Mouse (Mus musculus): ENCODE measurements around the gene Tnfsf15. TPM values are rescaled to one million over a fixed set of nuclear protein-coding genes. Genes with fewer than 3 reads are reported as not detected.

Tnfsf15 gene
- total RNA-seq, 1 experiment = 0.49 TPM

DNA sequence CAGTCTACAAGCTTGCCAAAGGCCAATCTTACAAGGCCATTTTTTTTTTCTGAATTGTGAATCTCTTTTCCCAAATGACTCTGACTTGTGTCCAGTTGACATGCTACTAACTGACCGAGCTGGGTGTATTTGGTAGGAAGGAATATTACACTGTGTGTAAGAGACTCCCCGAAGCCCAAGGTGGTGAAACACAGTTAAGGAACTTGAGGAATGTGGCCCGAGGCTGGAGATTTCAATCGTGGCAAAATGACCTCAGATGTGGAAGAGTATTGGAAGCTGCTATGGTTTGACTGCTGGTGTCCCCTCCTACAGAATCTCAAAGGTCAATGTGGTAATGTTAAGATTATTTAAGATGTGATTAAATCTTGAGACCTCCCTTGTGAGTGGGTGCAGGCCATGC lies 26.4 kb upstream of the Tnfsf15 start:
- H3K9me3 ChIP-seq (ENCODE audit: control insufficient read depth, insufficient read depth, low read depth, low read length) = no peaks in the 10 kb centered on the region
- TF ChIP-seq CHD2 (IDR thresholded peaks at IDR 0.05; ENCODE audit: low read depth, low read length) (no peak), HCFC1 (IDR thresholded peaks at IDR 0.05; ENCODE audit: borderline replicate concordance, insufficient read depth, low read length) (no peak), MAFK (IDR thresholded peaks at IDR 0.05; ENCODE audit: insufficient read depth, low read depth, low read length) (no peak), ZC3H11A (IDR thresholded peaks at IDR 0.05; ENCODE audit: borderline replicate concordance, low read depth, low read length) (no peak)
- H3K4me3 ChIP-seq (ENCODE audit: insufficient read depth in 1 of 2, low read depth in 1 of 2, low read length in 2 of 2, poor library complexity in 1 of 2, severe bottlenecking in 1 of 2) = no peak overlapping the region
- no peaks in the 10 kb centered on the region for H3K4me1 ChIP-seq (ENCODE audit: control insufficient read depth in 2 of 2, insufficient read depth in 2 of 2, low read length in 2 of 2, poor library complexity in 1 of 2)
- DNase-seq (ENCODE audit: low read depth, low spot score) = no peak
- no peak overlapping the region for H3K27ac ChIP-seq (ENCODE audit: insufficient read depth, low read depth, low read length, poor library complexity, severe bottlenecking)
- no peaks in the 10 kb centered on the region for H3K36me3 ChIP-seq (ENCODE audit: control insufficient read depth, insufficient read depth, low read length, poor library complexity, severe bottlenecking)
- in situ Hi-C loops (cut with MboI; ENCODE audit: low sequenced_read_pairs in 2 of 2, unreplicated experiment in 2 of 2) = no loop called here
- H3K9ac ChIP-seq (ENCODE audit: insufficient read depth, low read depth, low read length, poor library complexity, severe bottlenecking) = no peak overlapping the region

DNA sequence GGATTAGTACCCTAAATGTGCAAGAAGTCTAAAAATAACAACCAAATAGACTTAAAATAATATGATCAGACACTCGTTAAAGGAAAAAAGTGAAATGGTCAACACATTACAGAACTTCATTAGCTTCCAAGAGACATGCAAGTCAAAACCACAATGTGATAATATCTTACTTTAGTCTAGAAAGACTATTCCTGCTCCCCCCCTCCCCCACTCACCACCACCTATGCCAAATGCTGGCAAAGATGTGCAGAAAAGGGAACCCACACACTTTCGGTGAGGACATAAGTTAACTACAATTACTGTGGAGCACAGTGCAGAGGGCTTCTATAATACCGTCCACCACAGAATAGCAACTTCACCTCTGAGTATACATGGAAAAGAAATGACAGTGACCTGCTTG lies 24.2 kb upstream of the Tnfsf15 start:
- Histone ChIP-seq H3K4me3 (ENCODE audit: insufficient read depth in 1 of 2, low read depth in 1 of 2, low read length in 2 of 2, poor library complexity in 1 of 2, severe bottlenecking in 1 of 2) (no peak overlapping the region), H3K9ac (ENCODE audit: insufficient read depth, low read depth, low read length, poor library complexity, severe bottlenecking) (no peak overlapping the region), H3K4me1 (ENCODE audit: control insufficient read depth in 2 of 2, insufficient read depth in 2 of 2, low read length in 2 of 2, poor library complexity in 1 of 2) (no peaks in the 10 kb centered on the region), H3K27ac (ENCODE audit: insufficient read depth, low read depth, low read length, poor library complexity, severe bottlenecking) (no peak overlapping the region), H3K9me3 (ENCODE audit: control insufficient read depth, insufficient read depth, low read depth, low read length) (no peaks in the 10 kb centered on the region), H3K36me3 (ENCODE audit: control insufficient read depth, insufficient read depth, low read length, poor library complexity, severe bottlenecking) (no peaks in the 10 kb centered on the region)
- no peak for DNase-seq (ENCODE audit: low read depth, low spot score)
- TF ChIP-seq HCFC1 (IDR thresholded peaks at IDR 0.05; ENCODE audit: borderline replicate concordance, insufficient read depth, low read length) (no peak), CHD2 (IDR thresholded peaks at IDR 0.05; ENCODE audit: low read depth, low read length) (no peak), ZC3H11A (IDR thresholded peaks at IDR 0.05; ENCODE audit: borderline replicate concordance, low read depth, low read length) (no peak), ZNF384 (IDR thresholded peaks at IDR 0.05; ENCODE audit: low read depth, low read length) (no peak), MAFK (IDR thresholded peaks at IDR 0.05; ENCODE audit: insufficient read depth, low read depth, low read length) (no peak)
- in situ Hi-C loops (cut with MboI; ENCODE audit: low sequenced_read_pairs in 2 of 2, unreplicated experiment in 2 of 2) = no loop called here

DNA sequence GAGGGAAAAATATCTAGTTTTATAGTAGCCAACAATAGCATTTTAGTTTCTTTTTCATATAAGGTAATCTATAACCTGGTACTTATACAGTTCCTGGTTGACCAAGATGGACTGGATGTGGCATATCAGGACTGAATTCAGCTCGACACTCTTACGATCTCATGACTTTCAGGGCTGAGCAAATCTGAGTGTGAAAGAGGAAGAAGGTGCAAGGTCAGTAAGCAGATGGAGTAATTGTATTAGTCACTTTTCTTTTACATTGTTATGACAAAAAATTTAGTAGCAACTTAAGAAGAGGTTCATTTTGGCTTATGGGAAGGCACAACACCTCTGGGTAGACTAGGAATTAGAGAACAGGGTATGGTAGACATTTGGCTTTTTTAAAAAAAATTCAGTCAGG lies 20.1 kb upstream of the Tnfsf15 start:
- no peaks in the 10 kb centered on the region for H3K9me3 ChIP-seq (ENCODE audit: control insufficient read depth, insufficient read depth, low read depth, low read length)
- in situ Hi-C loops (cut with MboI; ENCODE audit: low sequenced_read_pairs in 2 of 2, unreplicated experiment in 2 of 2) = no loop called here
- no peak overlapping the region for H3K4me3 ChIP-seq (ENCODE audit: insufficient read depth in 1 of 2, low read depth in 1 of 2, low read length in 2 of 2, poor library complexity in 1 of 2, severe bottlenecking in 1 of 2)
- no peak for TF ChIP-seq HCFC1 (IDR thresholded peaks at IDR 0.05; ENCODE audit: borderline replicate concordance, insufficient read depth, low read length)
- TF ChIP-seq MAFK (IDR thresholded peaks at IDR 0.05; ENCODE audit: insufficient read depth, low read depth, low read length) = no peak
- TF ChIP-seq ZC3H11A (IDR thresholded peaks at IDR 0.05; ENCODE audit: borderline replicate concordance, low read depth, low read length) = no peak
- no peak for TF ChIP-seq ZNF384 (IDR thresholded peaks at IDR 0.05; ENCODE audit: low read depth, low read length)
- no peak for TF ChIP-seq CHD2 (IDR thresholded peaks at IDR 0.05; ENCODE audit: low read depth, low read length)
- H3K4me1 ChIP-seq (ENCODE audit: control insufficient read depth in 2 of 2, insufficient read depth in 2 of 2, low read length in 2 of 2, poor library complexity in 1 of 2) = no peaks in the 10 kb centered on the region
- no peak for DNase-seq (ENCODE audit: low read depth, low spot score)
- no peak overlapping the region for H3K9ac ChIP-seq (ENCODE audit: insufficient read depth, low read depth, low read length, poor library complexity, severe bottlenecking)
- H3K27ac ChIP-seq (ENCODE audit: insufficient read depth, low read depth, low read length, poor library complexity, severe bottlenecking) = no peak overlapping the region
- H3K36me3 ChIP-seq (ENCODE audit: control insufficient read depth, insufficient read depth, low read length, poor library complexity, severe bottlenecking) = no peaks in the 10 kb centered on the region

DNA sequence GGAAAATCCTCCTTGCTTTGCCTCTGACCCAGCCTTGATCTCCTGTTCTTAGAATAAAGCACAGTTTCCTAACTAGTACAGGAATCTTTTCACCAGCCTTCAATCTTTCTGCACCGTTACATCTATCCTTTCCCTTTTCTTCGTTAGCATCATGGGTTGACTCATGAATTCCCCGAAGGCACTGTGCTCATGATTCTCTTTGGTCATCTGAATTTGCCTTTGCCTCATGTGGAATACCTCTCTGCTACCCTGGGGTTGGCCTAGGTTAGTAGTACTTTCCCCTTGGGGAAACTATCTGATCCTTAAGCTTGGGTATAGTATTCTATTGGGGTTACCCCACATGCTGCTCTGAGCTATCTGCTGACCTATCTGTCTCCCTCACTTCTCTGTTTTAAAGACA lies 15.0 kb upstream of the Tnfsf15 start:
- no peak for DNase-seq (ENCODE audit: low read depth, low spot score)
- no peak overlapping the region for H3K27ac ChIP-seq (ENCODE audit: insufficient read depth, low read depth, low read length, poor library complexity, severe bottlenecking)
- H3K9me3 ChIP-seq (ENCODE audit: control insufficient read depth, insufficient read depth, low read depth, low read length) = no peaks in the 10 kb centered on the region
- no peaks in the 10 kb centered on the region for H3K4me1 ChIP-seq (ENCODE audit: control insufficient read depth in 2 of 2, insufficient read depth in 2 of 2, low read length in 2 of 2, poor library complexity in 1 of 2)
- TF ChIP-seq CHD2 (IDR thresholded peaks at IDR 0.05; ENCODE audit: low read depth, low read length) (no peak), ZNF384 (IDR thresholded peaks at IDR 0.05; ENCODE audit: low read depth, low read length) (no peak), ZC3H11A (IDR thresholded peaks at IDR 0.05; ENCODE audit: borderline replicate concordance, low read depth, low read length) (no peak), HCFC1 (IDR thresholded peaks at IDR 0.05; ENCODE audit: borderline replicate concordance, insufficient read depth, low read length) (no peak), MAFK (IDR thresholded peaks at IDR 0.05; ENCODE audit: insufficient read depth, low read depth, low read length) (no peak)
- H3K4me3 ChIP-seq (ENCODE audit: insufficient read depth in 1 of 2, low read depth in 1 of 2, low read length in 2 of 2, poor library complexity in 1 of 2, severe bottlenecking in 1 of 2) = no peak overlapping the region
- no peaks in the 10 kb centered on the region for H3K36me3 ChIP-seq (ENCODE audit: control insufficient read depth, insufficient read depth, low read length, poor library complexity, severe bottlenecking)
- in situ Hi-C loops (cut with MboI; ENCODE audit: low sequenced_read_pairs in 2 of 2, unreplicated experiment in 2 of 2) = no loop called here
- no peak overlapping the region for H3K9ac ChIP-seq (ENCODE audit: insufficient read depth, low read depth, low read length, poor library complexity, severe bottlenecking)

DNA sequence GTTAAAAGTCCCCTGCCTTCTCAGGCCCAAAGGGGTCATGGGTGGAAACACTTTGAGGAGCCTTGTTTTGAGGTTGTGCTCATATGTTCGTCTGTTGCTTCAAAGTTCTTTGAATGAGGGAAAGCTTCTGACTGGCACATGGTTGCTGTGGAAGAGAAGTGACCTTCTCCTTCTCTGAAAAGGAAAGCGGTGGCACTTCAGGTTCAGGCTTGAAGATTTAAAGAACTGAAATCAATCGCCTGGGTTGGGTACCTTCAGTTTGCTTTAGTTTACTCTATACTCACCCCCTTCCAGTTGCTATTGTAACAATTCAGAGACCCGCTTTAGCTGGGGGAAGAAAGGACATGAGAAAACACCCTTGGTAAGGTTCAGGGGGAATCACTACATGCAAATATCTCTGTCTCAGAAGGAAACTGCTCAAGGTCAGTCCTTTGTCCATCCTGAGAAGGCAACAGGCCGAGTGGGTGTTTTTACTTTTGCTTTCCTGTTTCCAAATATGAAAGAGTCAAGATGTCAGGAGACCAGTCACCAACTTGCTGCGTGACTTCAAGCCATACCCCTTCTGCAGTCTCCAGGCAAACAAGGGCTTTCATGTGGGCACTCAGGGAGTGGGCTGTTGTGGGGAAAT lies 12.7 kb upstream of the Tnfsf15 start:
- Histone ChIP-seq H3K4me1 (ENCODE audit: control insufficient read depth in 2 of 2, insufficient read depth in 2 of 2, low read length in 2 of 2, poor library complexity in 1 of 2) (no peaks in the 10 kb centered on the region), H3K27ac (ENCODE audit: insufficient read depth, low read depth, low read length, poor library complexity, severe bottlenecking) (no peak overlapping the region)
- in situ Hi-C loops (cut with MboI; ENCODE audit: low sequenced_read_pairs in 2 of 2, unreplicated experiment in 2 of 2) = no loop called here

More for the DNA sequence above, 12.7 kb upstream of the Tnfsf15 start:
- Histone ChIP-seq H3K36me3 (ENCODE audit: control insufficient read depth, insufficient read depth, low read length, poor library complexity, severe bottlenecking) (no peaks in the 10 kb centered on the region), H3K4me3 (ENCODE audit: insufficient read depth in 1 of 2, low read depth in 1 of 2, low read length in 2 of 2, poor library complexity in 1 of 2, severe bottlenecking in 1 of 2) (no peak overlapping the region), H3K9ac (ENCODE audit: insufficient read depth, low read depth, low read length, poor library complexity, severe bottlenecking) (no peak overlapping the region), H3K9me3 (ENCODE audit: control insufficient read depth, insufficient read depth, low read depth, low read length) (no peaks in the 10 kb centered on the region)
- TF ChIP-seq MAFK (IDR thresholded peaks at IDR 0.05; ENCODE audit: insufficient read depth, low read depth, low read length) = no peak
- DNase-seq (ENCODE audit: low read depth, low spot score) = no peak

Data from ES-E14 (cell line).